Mouse (Mus musculus): ENCODE measurements around the gene Fam155a.

Fam155a gene

DNA sequence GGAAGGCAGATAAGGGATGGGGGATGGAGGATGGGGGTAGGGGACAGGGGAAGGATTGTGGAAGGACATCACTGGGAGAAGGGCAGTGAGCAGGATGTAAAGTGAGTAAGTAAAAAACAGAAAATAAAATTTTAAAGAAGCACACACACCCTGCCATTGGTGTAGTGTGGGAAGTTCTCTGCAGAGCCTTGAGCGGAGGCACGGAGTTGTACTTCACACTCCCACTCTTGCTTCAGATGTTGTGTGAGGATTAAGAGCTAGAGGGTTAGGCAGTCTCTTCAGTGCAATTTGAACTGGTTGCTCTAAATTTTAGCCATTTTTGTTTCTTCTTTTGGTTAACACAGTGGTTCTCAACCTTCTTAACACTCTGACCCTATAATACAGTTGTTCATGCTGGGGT lies 114.1 kb downstream of the Fam155a start:
- no peak for DNase-seq

DNA sequence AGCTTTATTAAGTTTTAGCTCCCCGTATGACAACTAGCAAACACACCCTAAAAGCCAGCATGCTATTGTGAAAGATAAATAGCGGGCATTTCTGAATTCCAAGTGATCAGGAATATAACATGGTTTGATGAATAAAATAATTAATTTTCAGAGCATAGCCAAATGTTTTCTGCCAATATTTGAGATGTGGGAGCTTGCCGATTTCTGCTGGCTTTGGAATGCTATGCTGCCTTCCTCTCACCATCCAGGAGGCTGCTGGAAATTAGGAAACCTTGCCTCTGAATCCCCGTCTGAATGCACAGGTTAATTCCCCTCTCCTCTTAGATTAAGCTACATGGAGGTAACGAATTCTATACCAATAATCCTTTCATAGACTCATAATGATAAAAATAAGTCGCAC lies 116.1 kb downstream of the Fam155a start:
- peak; percentile 11 for DNase-seq

DNA sequence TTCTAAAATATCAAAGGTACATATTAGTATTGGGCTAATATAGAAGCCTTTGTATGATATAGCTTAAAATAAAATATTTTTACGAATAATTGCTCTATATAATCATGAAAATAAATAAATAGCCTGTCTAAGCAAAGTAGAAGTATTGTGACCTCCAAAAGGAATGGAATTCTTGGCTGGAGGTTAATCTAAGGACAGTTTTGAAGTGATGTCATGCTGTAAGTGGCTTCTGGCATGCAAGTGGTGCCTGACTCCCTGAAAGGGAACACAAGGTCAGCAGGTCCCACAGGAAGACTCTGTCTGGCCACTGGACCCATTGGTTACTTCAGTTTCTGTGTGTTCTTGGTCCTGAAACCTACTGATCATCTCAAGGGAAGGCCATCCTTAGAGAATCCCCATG lies 117.3 kb downstream of the Fam155a start:
- no peak for DNase-seq

DNA sequence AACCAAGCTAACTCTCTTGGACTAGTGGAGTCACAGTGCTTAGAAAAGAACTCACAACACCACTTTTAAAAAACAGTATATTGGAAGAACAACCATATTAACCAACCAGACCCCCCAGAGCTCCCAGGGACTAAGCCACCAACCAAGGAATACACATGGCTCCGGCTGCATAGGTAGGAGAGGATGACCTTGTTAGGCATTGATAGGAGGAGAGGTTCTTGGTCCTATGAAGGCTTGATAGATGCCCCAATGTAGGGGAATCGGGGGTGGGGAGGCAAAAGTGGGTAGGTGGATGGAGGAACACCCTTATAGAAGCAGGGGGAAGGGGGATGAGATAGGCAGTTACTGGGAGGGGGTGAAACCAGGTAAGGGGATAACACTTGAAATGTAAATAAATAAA lies 132.8 kb downstream of the Fam155a start:
- no peak for DNase-seq

DNA sequence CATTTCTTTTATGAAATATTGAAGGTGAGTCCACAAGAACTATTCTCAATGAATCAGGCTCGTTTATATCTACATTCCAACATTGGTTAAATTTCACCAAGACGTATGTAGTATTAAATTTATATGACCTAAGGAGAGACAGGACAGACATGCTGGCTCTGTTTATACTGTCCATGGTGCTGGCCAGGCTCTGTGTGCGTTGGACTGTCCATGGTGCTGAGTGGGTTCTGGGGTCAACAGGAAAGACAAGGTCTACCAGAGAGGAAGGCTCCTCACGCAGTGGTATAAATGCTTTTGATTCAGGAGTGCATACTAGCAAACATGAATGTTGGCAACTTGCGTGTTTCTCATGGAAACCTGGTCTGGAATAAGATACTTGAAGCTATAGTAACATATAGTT lies 135.7 kb downstream of the Fam155a start:
- DNase-seq: no peak

DNA sequence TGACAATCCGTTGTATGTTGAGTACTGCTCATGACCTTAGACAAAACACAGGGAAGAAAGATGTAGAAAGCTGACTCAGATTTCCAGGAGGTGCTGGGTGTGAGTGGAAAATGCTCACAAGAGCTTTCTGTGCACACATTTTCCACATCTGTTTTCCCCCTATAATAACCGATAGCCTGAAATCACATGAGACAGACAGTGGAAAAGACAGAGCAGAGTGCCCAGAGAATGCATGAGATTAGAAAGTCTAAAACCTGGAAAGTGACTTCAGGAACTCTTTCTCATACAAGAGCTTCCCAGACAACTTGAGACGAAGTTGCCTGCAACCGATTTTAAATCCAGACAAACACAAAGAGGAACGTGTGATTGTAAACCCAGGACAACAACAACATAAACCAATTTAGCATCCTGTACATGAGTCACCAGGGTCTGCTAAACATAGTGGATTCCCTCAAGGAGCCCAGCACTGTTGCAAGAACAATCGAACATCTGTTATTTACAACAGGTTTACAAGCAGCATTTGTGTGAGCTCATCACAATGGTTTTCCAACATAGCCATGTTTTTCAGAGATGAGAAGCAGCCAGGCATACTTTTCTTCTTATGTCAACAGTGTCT lies 163.8 kb downstream of the Fam155a start:
- DNase-seq: no peak

DNA sequence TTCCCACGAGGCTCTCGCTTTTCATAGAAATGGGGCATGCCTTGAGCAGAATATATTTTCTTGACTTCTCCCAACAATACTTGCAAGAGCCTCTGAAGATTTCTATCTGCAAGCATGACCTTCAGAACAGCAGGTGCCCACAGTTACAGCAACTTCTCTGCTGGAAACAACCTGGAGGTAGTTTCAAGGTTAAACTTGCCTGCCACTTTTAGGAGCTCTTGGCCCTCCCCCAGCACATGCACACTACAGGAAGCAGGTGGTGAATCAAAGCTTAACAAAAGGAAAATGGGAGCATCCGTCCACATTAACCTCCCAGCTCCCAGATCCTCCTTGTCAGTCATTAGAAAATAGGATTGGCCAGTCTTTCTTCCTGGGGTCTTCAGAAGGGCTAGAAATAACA lies 175.0 kb downstream of the Fam155a start:
- DNase-seq: no peak

DNA sequence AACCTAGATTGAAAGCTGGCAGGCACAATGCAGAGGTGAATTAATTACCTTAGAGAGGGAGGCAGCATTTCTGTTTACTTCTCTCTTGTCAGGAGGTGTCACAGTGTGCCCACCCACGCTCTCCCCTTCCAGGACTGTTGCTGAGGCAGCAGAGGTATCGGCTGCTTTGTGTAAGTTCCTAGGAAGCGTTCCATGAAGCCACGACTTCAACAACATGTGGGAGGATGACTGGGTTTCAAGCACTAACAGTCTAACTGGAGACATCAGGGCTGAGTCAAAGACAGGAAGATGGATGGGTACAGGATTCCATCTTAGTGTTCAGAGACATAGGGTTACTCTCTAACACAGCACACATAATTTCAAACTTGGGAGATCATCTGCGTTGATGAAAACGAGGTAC lies 189.1 kb downstream of the Fam155a start:
- DNase-seq: no peak

DNA sequence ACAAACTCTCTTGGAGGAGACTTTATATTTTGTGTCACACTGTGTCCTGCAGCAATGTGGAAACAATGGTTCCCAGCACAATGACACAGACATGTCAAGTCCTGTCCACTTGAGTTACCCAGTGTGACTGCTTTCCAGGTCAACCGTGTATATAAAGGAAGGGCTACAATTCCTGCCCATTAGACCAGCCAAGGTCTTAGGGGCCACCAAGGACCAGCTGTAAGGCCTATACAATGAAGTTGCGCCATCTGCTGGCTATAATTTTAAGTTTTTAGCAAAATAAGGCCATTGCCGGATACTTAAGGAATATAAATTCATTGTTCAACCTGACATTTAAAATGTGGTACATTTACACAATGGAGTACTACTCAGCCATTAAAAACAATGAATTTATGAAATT lies 190.8 kb downstream of the Fam155a start:
- peak; percentile 24 for DNase-seq

DNA sequence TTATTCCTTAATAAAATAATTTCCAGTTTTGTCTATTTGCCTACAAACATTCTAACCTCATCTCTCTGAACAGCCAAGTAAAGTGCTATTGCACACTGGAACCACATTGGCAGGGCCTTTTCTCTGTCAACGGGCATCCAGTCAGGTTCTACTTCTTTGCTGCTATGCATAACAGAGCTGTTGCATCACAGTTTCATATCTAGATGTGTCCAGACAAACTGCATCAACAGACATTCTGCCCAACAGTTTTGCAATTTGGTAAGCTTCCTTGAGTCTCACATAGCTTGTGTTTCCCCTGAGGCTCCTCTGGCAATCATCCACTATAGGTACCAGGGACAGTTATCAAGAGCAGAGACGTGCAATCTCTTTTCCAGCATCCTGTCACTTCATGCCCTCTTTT lies 199.0 kb downstream of the Fam155a start:
- DNase-seq: no peak

DNA sequence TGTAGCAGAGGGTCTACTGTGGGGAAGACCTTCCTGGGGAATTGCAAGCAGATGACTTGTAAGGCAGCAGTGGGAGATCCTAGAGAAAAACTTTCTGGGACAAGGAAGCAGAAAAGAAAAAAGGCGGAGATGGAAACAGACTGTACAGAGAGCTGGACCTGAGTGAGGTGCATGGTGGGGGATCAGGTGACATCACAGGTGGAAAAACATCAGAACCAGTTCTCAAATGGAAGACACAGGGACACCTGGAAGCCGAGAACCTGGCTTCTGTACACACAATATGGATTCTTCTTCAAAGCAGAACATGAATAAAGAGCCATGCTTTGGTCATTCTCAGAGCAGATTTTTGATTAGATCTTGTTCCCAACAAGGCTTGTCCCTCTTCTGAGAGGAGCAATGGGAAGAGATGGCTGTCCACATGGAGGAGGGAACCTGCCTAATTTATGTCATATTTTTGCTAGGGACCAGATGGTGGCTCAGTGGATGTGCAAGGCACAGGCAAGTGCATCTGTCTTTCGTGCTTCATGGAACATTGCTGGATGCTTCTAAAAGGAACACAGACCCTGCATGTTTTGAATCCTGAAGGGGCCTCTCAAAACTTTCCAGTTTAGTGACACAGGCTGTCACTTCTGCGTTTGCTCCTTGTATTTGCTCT lies 201.3 kb downstream of the Fam155a start:
- peak; percentile 43 for DNase-seq

DNA sequence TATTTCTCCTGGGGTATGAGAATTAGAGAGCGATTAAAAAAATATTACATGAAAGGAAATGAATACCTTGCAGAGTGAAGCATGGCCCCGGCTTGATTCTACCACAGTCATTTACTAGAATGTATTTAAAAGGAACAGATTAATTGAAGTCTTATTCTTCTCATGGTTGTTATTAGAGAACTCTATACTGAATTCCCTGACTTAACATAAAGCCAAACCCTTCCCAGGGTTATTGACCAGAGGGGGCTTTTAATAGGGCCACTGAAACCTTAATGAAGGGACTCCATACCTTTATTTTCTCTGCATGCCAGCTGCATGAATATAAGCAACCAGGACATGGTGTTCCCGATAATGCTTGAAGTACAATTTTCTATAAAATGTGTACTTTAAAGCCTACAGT lies 221.8 kb downstream of the Fam155a start:
- no peak for DNase-seq

DNA sequence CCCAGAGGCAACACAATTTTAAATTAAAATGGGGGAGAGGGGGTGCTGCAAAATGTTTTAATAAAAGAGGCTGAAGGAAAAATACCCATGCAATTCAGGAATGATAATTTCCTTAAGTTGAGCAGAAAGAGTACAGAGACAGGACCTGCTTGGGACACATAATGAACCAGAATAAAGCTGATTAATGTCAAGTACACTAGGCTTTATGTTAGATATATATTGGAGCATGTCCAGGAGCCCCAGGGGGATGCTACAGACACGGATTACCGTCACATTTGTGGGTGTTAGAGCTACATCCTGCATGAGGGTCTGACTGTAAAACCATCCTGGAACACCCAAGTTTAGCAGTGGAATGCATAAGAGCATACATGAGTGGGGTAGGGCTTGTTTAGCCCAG lies 223.4 kb downstream of the Fam155a start:
- DNase-seq: no peak

DNA sequence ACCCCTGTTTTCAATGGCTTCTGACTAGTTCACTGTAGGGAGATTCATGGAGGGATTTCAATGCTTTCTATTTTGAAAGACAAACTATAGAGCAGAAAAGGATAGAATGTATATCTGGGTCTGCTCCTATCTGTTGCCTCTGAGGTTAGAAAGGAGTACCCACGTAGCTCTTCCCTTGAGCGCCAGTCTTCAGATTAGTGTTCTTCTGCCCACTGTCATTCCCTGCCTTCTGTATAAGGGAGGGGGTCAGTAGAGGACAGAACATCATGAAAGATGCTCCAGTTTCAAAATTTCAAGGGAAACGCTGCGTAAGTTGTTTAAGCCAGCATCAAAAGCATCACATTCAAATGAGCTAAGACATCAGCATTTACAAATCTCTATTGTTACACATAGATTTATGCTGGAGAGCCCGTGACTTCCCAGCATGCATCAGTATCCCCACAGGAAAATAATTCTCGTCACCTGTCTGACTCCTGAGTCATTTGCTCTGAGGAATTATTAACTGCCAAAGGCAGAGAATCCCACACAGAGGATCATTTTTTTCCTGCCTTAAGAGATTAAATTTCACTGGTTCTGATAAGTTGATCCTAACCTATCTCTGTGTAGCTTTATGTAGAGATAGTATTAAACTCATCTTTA lies 223.9 kb downstream of the Fam155a start:
- DNase-seq: no peak

DNA sequence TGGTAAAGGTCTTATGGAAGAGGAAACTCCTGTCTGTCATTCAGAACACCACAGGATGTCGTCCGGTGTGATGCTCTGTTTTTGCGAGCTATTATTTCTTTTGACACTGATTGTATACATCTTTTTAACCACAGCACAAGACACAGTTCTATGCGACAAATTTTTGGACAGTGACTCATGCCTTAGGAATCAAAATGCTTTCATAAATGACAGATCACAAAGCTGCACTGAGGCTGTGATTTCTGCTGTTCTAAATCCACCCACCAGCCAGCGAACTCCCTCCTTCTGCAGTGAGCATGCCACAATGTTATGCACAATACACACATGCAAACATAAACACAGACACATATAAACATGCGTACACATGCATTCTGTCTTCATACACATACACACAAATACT lies 224.5 kb downstream of the Fam155a start:
- no peak for DNase-seq

DNA sequence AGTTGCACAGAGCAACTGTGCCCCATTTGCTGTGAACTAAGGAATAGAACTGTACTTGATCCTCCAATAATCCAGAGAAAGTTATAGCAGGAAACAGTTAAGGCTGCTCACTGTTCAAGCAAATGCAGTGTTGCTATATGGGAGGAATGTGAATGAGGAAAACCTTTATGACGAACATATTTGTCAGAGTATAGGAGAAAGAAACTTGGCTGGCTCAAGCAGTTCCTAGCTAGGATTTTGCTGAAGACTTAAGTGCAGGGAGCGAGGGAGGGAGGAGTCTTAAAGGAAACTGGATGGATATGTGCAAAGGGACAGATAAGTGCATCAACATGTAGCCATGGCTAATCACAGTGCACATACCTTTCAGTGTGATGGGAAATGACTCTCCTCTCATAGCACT lies 225.3 kb downstream of the Fam155a start:
- no peak for DNase-seq

DNA sequence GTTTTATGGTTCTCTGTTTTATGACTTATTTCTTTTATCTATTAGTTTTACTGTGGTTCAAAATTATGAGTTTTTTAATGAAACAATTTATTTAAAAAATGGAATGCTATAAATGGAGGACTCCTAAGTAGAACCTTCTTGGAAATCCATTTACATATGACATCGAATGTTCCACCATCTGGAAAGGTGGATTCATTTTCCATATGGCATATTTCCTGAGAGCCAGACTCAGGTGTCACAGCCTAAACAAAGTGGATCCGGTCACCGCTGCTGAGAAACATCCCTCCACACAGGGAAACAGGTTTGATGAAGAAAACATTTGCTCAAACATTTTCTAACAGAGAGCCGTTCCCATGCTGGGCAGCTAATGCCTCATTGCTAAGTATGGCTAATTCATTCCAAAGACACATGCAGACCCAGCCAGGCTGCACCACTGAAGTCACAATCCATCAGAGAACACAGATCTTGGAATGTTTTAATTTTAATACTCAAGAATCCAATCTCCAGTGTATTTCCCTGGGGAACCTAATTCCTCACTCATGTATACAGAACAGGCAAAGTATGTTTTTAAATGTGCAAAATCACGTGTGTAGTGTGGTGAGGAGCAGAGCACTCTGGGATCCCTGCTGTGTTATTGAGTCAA lies 235.1 kb downstream of the Fam155a start:
- DNase-seq: no peak

DNA sequence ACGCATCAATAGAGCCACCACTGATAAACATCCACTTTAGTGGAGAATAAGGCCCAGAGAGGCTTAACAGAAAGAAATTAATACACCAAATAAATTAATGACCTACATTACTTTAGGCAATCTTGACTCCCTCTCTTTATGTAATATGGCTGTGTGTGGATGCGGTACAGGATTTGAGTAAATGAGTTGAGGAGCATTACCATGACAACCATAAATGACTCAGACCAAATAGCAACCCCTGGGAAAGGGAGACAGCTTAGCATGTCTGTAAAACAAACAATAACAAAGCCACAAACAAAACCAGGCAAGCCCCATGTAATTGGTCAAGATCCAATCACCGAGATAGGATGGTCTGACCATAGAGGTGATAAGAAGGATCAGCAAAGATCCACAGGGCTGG lies 244.4 kb downstream of the Fam155a start:
- DNase-seq: no peak

DNA sequence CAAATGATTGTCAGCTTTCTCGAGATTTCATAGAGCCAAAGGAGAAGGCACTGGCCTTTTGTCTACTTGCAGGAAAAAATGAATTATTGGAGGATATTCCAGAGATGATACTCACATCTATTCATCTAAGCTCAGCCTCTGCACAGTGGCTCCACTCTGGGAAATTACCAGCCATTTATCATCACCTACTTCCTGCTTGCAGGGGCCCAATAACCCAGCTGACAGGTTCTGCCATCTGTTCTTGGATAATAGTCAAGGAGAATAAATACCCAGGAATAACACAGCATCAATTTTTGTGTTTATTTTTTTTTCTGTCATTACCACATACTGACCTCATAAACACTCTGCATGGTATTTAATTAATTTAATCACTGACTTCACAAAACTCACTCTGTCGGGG lies 249.4 kb downstream of the Fam155a start:
- no peak for DNase-seq

DNA sequence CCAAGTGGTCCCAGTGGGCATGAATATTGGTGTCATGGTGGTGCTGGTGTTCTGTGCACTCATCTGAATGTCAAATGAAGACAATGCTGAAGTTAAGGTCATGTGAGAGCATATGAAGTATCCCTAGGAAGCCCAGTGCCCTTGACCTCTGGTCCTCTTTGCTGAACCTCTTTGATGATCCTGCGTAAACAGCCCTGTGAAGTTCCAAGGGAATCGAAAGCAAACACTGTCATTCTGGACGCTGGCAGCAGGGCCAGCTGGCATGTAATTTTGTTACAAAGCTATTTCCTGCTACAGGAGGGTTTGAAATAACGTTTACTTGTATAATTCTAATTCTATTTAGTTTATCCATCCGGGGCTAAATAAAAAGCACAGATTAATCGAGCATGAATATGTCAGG lies 270.2 kb downstream of the Fam155a start:
- peak; percentile 22 for DNase-seq

DNA sequence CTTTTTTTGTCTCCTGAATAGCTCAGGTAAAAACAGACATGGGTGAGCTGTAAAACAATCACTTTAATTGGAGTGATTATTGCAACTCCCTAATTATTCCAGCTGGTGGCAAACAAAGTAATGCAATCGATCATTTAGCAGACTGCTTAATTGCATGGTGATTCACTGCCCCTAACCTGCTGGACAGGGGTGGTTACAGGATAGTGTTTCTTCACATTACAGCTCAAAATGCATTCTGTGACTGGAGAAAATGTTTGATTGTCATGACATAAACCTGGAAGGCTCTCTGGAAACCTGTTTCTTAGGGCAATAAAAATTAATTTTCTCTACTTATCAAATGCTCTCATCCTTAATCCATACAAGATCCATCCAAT lies 276.7 kb downstream of the Fam155a start:
- DNase-seq: no peak

DNA sequence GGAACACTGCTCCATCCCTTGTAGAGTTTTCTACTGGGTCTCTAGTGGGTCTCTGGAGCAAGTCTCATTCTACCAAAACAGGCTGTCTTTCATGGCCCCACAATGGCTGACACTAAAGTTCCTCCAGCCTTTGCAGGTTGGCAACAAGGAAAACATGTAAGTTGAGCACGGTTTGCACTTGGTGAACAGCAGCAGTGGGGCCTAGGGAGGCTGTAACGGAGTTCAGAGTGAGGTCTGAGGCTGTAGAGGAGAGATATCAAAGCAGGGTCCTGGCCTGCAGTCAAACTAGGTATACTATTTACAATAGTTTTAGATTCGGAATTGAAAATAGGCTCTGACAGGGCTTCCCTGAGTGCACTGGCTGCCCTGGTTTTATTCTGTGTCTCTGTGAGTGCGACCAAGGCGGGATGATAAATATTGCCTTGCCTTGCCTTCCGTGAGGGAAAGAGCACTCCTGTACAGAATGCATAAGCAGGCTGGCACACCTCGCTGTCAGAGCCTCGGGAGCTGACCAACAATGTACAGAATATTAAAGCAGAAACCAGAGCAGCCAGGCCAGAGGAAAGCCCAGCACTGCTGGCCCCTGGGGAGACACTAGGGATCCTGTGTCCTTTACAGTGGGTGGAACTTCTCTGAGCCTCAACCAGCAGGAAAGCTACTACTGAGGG lies 277.3 kb downstream of the Fam155a start:
- no peak for DNase-seq

DNA sequence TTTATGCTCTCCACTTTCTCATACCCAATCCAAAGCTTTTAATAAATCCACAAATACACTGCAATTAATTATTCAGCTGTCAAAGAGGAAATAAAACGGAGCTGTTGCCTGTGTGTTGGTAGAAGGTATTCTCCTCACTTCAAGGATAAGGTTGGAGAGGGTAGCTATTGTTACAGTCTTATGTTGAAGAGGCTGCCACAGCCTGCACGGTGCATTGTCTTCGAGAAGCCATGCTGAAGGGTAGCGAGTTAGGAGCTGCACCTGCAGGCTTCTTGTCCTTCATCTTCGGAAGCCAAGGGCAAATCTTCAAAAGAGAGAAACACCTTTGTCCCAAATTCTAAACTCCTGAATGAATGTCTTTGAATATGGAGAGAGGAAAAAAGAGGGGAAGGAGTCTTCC lies 288.4 kb downstream of the Fam155a start:
- DNase-seq: no peak

DNA sequence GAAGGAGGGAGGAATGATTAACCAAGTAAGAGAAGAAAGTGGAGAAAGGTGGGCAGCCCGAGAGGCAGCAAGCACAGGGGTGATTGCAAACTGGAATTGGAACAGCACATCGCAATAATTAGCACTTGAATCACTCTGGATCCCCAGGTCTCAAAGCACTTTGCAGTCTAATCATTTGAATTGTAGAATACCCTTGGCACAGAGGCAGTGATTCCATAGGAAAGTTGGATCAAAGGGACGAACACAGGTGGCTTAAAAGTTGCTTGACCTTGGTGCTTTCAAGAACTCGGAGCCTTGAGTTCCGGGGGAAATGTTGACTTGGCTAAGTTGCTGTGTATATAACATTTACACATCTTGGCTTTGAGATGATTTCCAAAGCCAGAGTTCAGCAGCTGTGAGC lies 299.7 kb downstream of the Fam155a start:
- DNase-seq: no peak

All from cerebellum, adult 8-10 months (tissue).